Mouse (Mus musculus) forebrain, embryonic 10.5 days (tissue): Measurements from ENCODE around the gene Cage1. TPM values are rescaled to one million over a fixed set of nuclear protein-coding genes. Genes with fewer than 3 reads are reported as not detected.

ENCODE experiments used
- DNase-seq: peaks from one replicate; pipeline ENCODE4 v3.0.0-alpha.2; 2017; ENCODE audit warnings: low spot score; ENCODE audit errors: extremely low spot score
- H3K27ac ChIP-seq: fragments of 300-500 bp; sonication (generic); 2 replicates; pipeline ENCODE4 v1.5.1; 2016; ENCODE audit warnings: mild to moderate bottlenecking
- H3K27me3 ChIP-seq: fragments of 300-500 bp; sonication (generic); 2 replicates; pipeline ENCODE4 v1.6.1; 2016; ENCODE audit warnings: mild to moderate bottlenecking; ENCODE audit not compliant: poor library complexity, severe bottlenecking
- H3K36me3 ChIP-seq: fragments of 300-500 bp; sonication (generic); replicated peaks from 2 replicates; pipeline ENCODE4 v1.6.1; 2016; ENCODE audit warnings: mild to moderate bottlenecking, moderate library complexity
- H3K4me1 ChIP-seq: fragments of 300-500 bp; sonication (generic); 2 replicates; pipeline ENCODE4 v1.6.1; 2016
- H3K4me3 ChIP-seq: fragments of 300-500 bp; sonication (generic); 2 replicates; pipeline ENCODE4 v1.5.1; 2016; ENCODE audit warnings: mild to moderate bottlenecking, moderate library complexity
- H3K9me3 ChIP-seq: fragments of 300-500 bp; sonication (generic); 2 replicates; pipeline ENCODE4 v1.6.1; 2016; ENCODE audit warnings: mild to moderate bottlenecking, moderate library complexity
- WGBS: fragments of 180-500 bp; shearing (Covaris S2); methylation state at CpG from one replicate; pipeline ENCODE4 v1.1.7; 2016; 5-methylcytosine and 5-hydroxymethylcytosine counted together
- microRNA-seq: library from miRNA; unstranded; fragments of <30 nt; microRNA quantifications from one replicate; pipeline ENCODE4, GENCODE M21; 2017
- polyA plus RNA-seq: library from polyadenylated mRNA; unstranded; fragments of >200 nt; fragmentation: Nextera tagmentation; extraction: Ambion mirVana; gene quantifications from 2 replicates; pipeline ENCODE4 v1.2.1, GENCODE M21; 2016

Cage1 gene
- polyA plus RNA-seq, 1 experiment from 2014 or later: 1.1 TPM

DNA sequence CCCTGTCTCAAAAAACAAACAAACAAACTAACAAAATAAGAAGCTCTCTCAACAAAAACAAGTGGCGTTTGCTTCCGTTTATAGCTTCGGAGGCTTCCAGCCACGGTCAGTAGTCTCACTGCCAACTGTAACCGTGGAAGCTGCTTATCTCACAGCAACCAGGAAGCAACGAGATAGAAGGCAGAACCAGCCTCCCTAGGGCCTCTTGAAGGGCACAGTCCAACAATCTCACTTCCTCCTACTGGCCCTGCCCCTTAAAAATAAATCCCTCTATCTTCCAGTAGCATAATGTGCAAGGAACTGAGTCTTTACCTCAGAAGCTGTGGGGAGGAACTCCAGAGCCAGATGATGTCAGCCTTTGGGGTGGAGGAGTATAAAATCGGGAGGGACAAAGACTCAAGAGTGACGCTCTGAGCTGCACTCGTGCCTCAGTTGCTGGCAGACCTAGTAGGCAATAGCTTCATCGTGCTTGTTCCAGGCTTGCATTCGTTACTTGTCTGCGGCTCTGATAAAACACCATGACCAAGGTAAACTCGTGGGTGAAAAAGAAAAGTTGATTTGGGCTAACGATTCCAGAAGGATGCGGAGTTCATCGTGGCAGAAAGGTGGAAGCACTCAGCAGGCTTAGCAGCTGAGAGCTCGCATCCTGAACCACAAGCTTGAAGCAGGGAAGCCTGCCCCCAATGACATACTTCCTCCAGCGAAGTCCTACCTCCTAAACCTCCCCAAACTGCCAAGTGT lies 78.2 kb downstream of the Cage1 start:
- H3K9me3 ChIP-seq: no peaks in the 10 kb centered on the region; the same call in 1 of the 2 replicates
- 92% methylated on average over 18 of the region's 18 CpGs for WGBS
- DNase-seq: no peak
- peaks cover 6% of the 10 kb centered on the region for H3K4me1 ChIP-seq
- no peaks in the 10 kb centered on the region for H3K27me3 ChIP-seq
- no peak overlapping the region for H3K27ac ChIP-seq
- no peak overlapping the region for H3K4me3 ChIP-seq
- no peaks in the 10 kb centered on the region for H3K36me3 ChIP-seq

Small RNAs within 50 kb of the gene (microRNA-seq; reads per million reads assigned to microRNA genes)
- not detected for gene Gm27387

Other genes with a start within 250 kb of the Cage1 start
- gene Ssr1, start 42.9 kb downstream of the Cage1 start, polyA plus RNA-seq: 117 and 126 TPM in 2 replicates
- gene Riok1, start 74 bp downstream of the Cage1 start, polyA plus RNA-seq: 50.4 and 55.9 TPM in 2 replicates
- 0.92 and 1.2 TPM in 2 replicates for gene Dsp, start 114.2 kb upstream of the Cage1 start, polyA plus RNA-seq
- gene Snrnp48, start 167.9 kb upstream of the Cage1 start, polyA plus RNA-seq: 39.0 and 40.0 TPM in 2 replicates